Mouse (Mus musculus): ENCODE data around the gene Kansl1.

Gene Kansl1

Small RNA genes within 50 kb of the gene (microRNA-seq; reads per million reads assigned to microRNA genes)
- 0 reads per million in 2 experiments for gene Gm47315
